Mouse (Mus musculus) heart, embryonic 15.5 days (tissue): ENCODE measurements at regions not wholly inside any gene's neighbourhood (a gene's known extent, or its start where the extent isn't known, plus 50 kb on each side); places are given as distances from the start of the nearest gene placed in this dataset.

Experiments used
- ATAC-seq: fragments of 200-750 bp; cut with Nextera tagmentation; replicated peaks from 2 replicates; pipeline ENCODE4 v1.8.0; 2017; ENCODE audit warnings: low read depth, moderate TSS enrichment; ENCODE audit not compliant: insufficient number of reproducible peaks, insufficient read depth, low FRiP score
- H3K27ac ChIP-seq: fragments of 300-500 bp; sonication (generic); 2 replicates; pipeline ENCODE4 v1.5.1; 2015; ENCODE audit warnings: mild to moderate bottlenecking, inconsistent platforms
- H3K27me3 ChIP-seq: fragments of 300-500 bp; sonication (generic); 2 replicates; pipeline ENCODE4 v1.6.1; 2015; ENCODE audit warnings: inconsistent platforms
- H3K36me3 ChIP-seq: fragments of 300-500 bp; sonication (generic); 2 replicates; pipeline ENCODE4 v1.6.1; 2015; ENCODE audit warnings: mild to moderate bottlenecking, inconsistent platforms
- H3K4me1 ChIP-seq: fragments of 300-500 bp; sonication (generic); replicated peaks from 2 replicates; pipeline ENCODE4 v1.6.1; 2015; ENCODE audit warnings: inconsistent platforms
- H3K4me2 ChIP-seq: fragments of 300-500 bp; sonication (generic); 2 replicates; pipeline ENCODE4 v1.6.1; 2015; ENCODE audit warnings: inconsistent platforms, mild to moderate bottlenecking, moderate library complexity
- H3K4me3 ChIP-seq: fragments of 300-500 bp; sonication (generic); 2 replicates; pipeline ENCODE4 v1.5.1; 2015; ENCODE audit warnings: mild to moderate bottlenecking, inconsistent platforms
- H3K9ac ChIP-seq: fragments of 300-500 bp; sonication (generic); 2 replicates; pipeline ENCODE4 v1.6.1; 2015; ENCODE audit warnings: mild to moderate bottlenecking, inconsistent platforms
- H3K9me3 ChIP-seq: fragments of 300-500 bp; sonication (generic); replicated peaks from 2 replicates; pipeline ENCODE4 v1.6.1; 2016; ENCODE audit warnings: inconsistent platforms
- WGBS: fragments of 180-500 bp; shearing (Covaris S2); methylation state at CpG from one replicate; pipeline ENCODE4 v1.1.7; 2015; ENCODE audit warnings: mixed read lengths; 5-methylcytosine and 5-hydroxymethylcytosine counted together

GRCm38 (mm10) chr1:159149721-159150120 is 82.4 kb upstream of the Cop1 start:
- ATAC-seq: no peak
- Histone ChIP-seq H3K9ac (no peak overlapping the region), H3K9me3 (no peaks in the 10 kb centered on the region)

DNA sequence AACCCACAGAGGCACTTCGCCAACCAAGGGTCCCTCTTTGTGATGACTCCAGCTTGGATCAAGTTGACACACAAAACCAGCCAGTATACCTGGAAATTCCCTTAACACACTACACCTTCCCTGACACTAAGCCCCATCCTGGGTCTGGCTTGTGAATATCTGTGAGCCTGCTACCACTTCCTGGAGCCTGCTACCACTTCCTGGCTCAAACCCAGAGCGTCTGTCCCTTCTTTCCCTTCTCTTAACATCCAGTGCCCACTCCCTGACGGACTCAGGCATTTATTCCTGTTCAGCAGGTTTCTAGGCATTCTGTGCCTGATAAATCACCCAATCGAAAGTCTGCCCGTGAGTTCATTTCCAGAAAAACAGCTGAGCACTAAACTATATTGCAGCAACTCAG is 81.8 kb upstream of the Cop1 start:
- H3K27ac ChIP-seq: no peak overlapping the region
- H3K9me3 ChIP-seq: no peaks in the 10 kb centered on the region
- H3K4me3 ChIP-seq: no peak overlapping the region
- H3K4me2 ChIP-seq: no peak overlapping the region
- H3K9ac ChIP-seq: no peak overlapping the region
- H3K36me3 ChIP-seq: no peaks in the 10 kb centered on the region
- no peaks in the 10 kb centered on the region for H3K27me3 ChIP-seq
- WGBS: 61% methylated on average over 5 of the region's 5 CpGs
- no peak for ATAC-seq
- no peaks in the 10 kb centered on the region for H3K4me1 ChIP-seq

More at GRCm38 (mm10) chr1:159149721-159150120, 82.4 kb upstream of the Cop1 start:
- no peak overlapping the region for H3K4me2 ChIP-seq
- WGBS: 37% methylated on average over 6 of the region's 6 CpGs
- no peaks in the 10 kb centered on the region for H3K4me1 ChIP-seq
- no peaks in the 10 kb centered on the region for H3K27me3 ChIP-seq
- no peak overlapping the region for H3K27ac ChIP-seq
- H3K36me3 ChIP-seq: no peaks in the 10 kb centered on the region
- H3K4me3 ChIP-seq: no peak overlapping the region

- Histone ChIP-seq H3K27me3 (no peaks in the 10 kb centered on the region), H3K9me3 (no peaks in the 10 kb centered on the region), H3K9ac (no peak overlapping the region), H3K36me3 (no peaks in the 10 kb centered on the region), H3K4me1 (peaks cover 4% of the 10 kb centered on the region), H3K27ac (no peak overlapping the region), H3K4me2 (no peak overlapping the region), H3K4me3 (no peak overlapping the region)
- WGBS: 41% methylated on average over 3 of the region's 3 CpGs
- ATAC-seq: no peak
Measured at GRCm38 (mm10) chr1:159156428-159156827, 75.7 kb upstream of the Cop1 start.

DNA sequence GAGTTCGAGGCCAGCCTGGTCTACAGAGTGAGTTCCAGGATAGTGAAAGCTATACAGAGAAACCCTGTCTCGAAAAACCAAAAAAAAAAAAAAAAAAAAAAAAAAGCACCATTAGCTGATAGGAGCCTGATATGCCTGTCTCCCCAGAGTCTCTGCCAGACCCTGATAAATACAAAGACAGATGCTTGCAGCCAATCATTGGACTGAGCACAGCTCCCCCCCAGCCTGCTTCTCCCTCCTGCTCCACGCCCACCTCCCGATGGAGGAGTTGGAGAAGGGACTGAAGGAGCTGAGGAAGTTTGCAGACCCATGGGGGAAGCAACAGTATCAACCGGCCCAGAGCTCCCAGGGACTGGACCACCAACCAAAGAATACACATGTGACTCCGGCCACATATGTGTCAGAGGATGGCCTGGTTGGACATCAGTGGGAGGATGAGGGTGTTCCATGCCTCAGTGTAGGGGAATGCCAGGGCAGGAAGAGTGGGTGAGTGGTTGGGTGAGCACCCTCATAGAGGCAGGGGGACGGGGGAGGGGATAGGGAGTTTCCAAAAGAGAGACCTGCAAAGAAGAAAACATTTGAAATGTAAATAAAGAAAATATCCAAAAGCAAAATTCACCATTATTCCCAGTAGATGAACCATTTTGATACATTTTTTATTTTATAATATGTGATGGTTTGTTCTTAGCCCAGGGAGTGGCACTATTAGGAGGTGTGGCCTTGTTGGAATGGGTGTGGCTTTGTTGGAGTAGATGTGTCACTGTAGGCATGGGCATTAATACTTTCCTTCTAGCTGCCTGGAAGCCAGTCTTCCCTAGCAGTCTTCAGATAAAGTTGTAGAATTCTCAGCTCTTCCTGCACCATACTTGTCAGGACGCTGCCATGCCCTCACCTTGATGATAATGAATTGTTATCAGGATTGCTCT is 71.8 kb upstream of the Cop1 start:
- WGBS: 56% methylated on average over 8 of the region's 8 CpGs
- Histone ChIP-seq H3K4me1 (peaks cover 4% of the 10 kb centered on the region), H3K27me3 (no peaks in the 10 kb centered on the region), H3K27ac (no peak overlapping the region), H3K9me3 (no peaks in the 10 kb centered on the region), H3K4me3 (no peak overlapping the region), H3K36me3 (no peaks in the 10 kb centered on the region), H3K9ac (no peak overlapping the region), H3K4me2 (no peak overlapping the region)
- ATAC-seq: no peak

GRCm38 (mm10) chr1:159163113-159163885 is 68.8 kb upstream of the Cop1 start:
- H3K36me3 ChIP-seq: no peaks in the 10 kb centered on the region
- ATAC-seq: peak; percentile 64
- no peak overlapping the region for H3K9ac ChIP-seq
- no peak overlapping the region for H3K4me3 ChIP-seq
- H3K4me1 ChIP-seq: peaks cover 4% of the 10 kb centered on the region
- H3K4me2 ChIP-seq: no peak overlapping the region
- no peaks in the 10 kb centered on the region for H3K27me3 ChIP-seq
- 19% methylated on average over 4 of the region's 4 CpGs for WGBS
- peak overlapping the region; percentile 24 for H3K27ac ChIP-seq
- no peaks in the 10 kb centered on the region for H3K9me3 ChIP-seq

DNA sequence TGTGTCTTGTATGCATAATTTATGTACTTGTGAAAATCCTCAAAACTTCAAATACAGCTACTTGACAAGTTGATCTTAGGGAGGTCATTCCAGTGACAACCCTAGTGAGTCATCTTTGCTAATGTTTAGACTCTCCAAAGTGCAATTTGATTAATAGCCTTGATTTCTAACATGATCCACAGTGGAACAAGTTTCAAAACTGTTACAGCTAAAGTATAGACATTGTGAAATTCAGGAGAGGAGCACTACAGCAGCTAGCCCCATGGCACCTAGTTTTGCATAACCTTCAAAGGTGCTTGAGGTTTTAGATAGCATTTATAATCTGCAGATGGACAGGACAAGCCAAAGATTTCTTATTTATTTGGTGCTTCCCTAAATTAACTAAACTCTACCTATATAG is 50.1 kb upstream of the Cop1 start:
- Histone ChIP-seq H3K4me3 (no peak overlapping the region), H3K27ac (no peak overlapping the region), H3K4me1 (no peaks in the 10 kb centered on the region), H3K27me3 (no peaks in the 10 kb centered on the region), H3K9me3 (no peaks in the 10 kb centered on the region), H3K9ac (no peak overlapping the region), H3K4me2 (no peak overlapping the region), H3K36me3 (no peaks in the 10 kb centered on the region)
- no peak for ATAC-seq
